Mouse (Mus musculus) megakaryocyte-erythroid progenitor cell, adult 5-6 weeks (primary cell): ENCODE data around the gene Tnr. TPM values are rescaled to one million over a fixed set of nuclear protein-coding genes. Genes with fewer than 3 reads are reported as not detected.

Experiments
- ATAC-seq: replicated peaks from 2 replicates; pipeline ENCODE4 v1.8.0; 2016; ENCODE audit warnings: mild to moderate bottlenecking, inconsistent platforms; ENCODE audit not compliant: severe bottlenecking, poor library complexity, low FRiP score, low TSS enrichment
- total RNA-seq, 2 experiments: library from RNA; stranded (forward) in 1 of 2; stranded (reverse) in 1 of 2; fragments of 200-1000, 215-1000 nt in 1 of 2; fragments of >200 nt in 1 of 2; fragmentation: Nextera tagmentation in 1 of 2; gene quantifications; 2 replicates each; pipeline ENCODE4 v1.2.3; 2014 to 2017

Gene Tnr
- total RNA-seq, 2 experiments from 2014 or later = not detected

GRCm38 (mm10) chr1:159614644-159615431 lies 91.3 kb downstream of the Tnr start:
- ATAC-seq = no peak

- no peak for ATAC-seq
These were observed 92.1 kb downstream of the Tnr start for GRCm38 (mm10) chr1:159615686-159616085.

- no peak for ATAC-seq
These were observed 95.6 kb downstream of the Tnr start for GRCm38 (mm10) chr1:159619205-159619604.

DNA sequence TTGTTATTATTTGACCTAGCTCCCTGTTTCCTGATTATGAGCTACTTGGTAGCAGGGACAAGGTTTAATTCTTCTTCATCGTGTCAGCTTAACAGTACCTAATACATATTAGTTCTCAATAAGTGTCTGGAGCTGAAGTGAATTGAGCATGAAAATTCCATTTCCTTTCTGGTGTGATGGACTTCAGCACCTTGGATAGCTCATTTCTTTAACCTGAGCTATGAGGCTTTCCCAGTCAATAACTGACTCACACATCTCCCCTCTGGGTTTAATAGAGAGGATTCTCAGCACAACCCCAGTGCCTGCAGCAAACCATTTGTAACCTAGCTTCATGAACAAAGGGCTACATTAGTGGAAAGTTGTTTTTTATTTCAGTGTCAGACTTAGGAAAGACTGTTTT lies 97.8 kb downstream of the Tnr start:
- ATAC-seq = no peak

GRCm38 (mm10) chr1:159629119-159629518 lies 105.5 kb downstream of the Tnr start:
- no peak for ATAC-seq

DNA sequence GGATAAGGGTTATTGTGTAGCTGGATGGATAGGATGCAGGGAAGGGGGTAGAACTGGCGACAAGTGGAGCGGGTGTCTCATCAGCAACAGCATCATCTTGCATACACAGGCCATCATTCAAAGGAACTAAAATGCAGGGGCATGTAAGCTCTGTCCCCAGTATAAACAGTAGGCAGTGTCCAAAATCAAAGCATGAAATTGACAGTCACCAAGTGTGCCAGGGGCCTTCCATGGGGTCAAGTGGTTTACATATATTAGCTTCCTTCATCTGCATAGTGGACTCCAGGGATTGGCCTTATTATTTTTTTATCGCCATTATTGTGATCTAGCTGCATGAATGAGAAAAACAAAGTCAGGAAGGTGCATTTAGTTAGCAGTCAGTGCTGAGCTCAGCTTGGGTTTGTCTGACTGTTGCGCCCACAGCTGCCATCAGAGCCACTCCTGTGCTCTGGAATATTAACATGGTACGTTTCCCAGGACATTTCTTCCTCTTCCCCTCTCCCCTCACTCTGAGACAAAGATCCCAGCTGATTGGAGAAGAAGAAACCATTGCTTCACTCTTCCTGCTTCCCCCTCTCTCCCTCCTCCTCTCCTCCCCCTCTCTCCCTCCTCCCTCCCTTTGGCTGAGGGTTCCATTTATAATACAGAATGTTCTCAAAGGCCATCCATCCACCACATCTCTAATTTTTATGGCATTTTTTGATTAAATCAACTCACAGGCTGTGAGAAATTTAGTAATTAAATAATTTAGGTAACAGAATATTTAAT lies 106.4 kb downstream of the Tnr start:
- ATAC-seq = no peak

GRCm38 (mm10) chr1:159632558-159632957 lies 109.0 kb downstream of the Tnr start:
- no peak for ATAC-seq

DNA sequence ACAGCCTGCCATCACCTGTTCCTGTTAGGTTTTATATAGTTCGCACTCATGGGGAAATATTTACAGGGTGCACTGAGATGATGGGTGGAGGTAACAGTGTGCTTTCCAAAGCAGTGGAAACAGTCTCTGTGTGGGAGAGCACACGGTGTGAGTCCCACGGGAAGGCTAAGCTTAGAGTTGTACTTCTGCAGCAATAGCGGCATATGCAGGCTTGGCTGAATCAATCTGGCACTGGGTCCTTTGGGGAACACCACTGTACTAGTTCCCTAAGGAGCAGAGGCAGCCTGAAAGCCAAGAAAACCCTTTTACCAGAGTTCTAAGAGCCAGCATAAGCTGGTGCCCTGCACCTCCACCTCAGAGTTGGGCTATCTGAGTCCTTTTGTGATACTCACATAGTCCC lies 115.8 kb downstream of the Tnr start:
- ATAC-seq = no peak

DNA sequence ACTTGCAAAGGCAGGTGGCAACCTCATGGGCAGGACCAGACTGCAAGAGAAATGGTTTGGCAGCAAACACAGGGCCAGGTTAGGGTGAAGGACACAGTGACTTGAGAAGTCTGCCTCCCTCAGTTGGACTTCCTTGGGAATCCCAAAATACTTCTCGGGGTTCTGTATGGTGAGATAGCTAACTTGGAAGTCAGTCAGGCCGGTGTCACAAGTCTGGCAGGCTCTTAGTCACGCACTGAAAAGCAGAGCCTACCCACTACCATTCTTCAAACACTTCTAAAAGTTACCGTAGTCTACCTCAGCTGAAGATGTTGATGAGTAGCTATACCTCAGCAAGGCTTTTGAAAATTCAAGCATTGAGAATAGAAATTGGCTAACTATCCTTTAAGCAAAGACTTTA lies 122.2 kb downstream of the Tnr start:
- no peak for ATAC-seq

GRCm38 (mm10) chr1:159650486-159650885 lies 126.9 kb downstream of the Tnr start:
- no peak for ATAC-seq

DNA sequence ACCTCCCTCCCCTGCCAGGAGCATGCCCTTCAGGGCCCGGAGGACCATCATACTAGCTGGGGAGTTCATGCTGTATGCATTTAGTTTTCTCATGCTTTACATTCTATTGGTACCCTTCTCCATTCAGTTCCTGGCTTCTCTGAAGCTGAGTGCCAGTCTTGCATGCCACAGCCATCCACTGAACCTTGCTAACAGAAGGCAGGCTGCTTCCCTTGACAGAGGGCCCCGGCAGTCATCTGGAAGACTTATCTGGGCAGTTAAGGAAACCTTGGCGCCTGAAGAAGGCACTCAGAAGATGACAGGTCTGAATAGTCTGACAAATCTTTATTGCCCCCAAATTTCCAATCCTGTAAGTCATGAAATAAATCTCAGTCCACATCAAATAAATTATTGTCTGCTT lies 131.7 kb downstream of the Tnr start:
- ATAC-seq = no peak

DNA sequence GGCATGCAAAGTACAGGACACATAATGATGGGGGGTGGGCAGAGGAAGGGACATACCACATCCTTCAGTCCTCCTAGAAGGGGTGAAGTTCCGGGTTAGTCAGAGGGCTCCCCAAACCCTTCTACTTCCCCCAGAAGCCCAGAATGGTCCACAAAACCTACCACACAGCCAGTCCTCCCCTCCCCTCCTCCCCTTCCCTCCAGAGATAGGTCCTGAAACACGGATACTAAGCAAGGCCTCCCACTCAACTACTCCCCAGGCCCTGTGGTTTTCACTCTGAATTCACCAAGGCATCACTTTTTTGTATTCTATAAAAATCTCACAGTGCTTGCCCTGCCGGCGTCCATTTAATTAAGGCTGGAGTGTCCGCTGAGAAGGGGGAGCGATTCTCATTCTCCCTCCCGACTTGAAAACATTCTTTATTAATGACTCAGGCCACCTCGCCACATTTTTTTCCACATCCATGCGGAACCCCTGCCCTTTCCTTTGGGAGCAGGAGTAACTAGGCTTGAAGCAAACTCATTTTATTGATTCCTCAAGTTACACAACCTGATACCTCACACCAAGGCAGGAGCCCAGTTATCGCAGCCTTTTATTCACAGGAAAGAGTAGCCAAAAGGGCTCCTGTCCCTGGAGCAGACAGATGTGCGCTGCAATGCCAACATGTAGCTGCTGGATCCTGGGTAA lies 134.4 kb downstream of the Tnr start:
- no peak for ATAC-seq

DNA sequence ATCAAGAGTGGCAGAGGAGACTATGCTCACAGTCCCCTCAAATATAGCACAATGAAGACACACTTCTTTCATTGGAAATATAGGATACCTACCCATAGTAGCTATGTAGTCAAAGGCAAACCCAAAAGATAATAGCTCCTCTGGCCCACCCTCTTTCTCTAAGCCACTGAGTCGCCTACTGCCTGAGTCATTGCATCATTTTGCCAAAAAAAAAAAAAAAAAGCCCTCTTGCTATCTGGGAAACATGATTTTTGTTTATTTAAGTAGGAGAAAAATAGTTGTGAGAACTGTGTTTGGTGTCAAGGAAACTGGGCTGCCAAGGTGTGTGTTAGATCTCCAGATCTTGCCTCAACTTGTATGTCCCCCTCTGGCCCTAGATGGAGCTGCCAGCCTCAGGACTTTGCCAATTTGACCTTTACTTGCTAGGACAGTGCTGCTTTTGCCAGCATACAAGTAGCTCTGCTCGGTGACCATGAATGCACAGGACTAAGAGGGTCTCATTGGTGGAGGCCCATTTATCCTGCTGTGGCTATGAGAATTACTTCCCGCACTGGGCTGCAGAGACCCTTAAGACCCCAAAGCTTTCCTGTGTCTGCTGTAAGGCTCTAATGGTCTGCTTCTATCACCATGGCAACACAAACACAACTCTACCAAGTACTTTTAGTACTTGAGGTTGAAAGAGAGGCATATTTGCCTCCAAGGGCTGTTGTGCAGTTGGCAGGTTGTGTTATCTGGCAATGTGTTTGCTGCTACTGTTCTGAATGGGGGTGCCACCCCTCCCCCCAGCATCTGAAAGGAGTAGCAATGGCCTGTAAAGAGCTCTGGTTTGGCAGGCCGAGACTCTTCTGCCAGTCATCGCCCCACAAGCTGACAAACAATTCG lies 137.3 kb downstream of the Tnr start:
- no peak for ATAC-seq

- ATAC-seq = no peak
These were observed 140.9 kb downstream of the Tnr start for GRCm38 (mm10) chr1:159664496-159664895.

DNA sequence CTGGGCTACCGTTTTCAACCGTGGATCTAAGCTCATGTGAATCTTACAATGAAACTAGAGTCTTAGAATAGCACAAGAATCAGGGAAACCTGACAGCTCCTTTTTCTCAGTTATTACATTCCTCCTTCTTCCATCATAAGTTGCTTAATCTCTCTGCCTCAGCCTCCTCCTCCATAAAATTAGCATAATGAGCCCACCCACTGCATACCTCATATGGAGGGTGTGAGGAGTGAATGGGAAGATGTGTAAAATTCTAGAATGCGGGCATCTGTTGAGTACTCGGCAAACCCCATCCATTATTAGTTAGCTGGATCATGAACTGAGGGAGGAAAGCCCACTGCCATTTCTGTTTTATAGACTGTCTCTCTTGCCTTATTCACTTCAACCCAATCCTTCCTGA lies 141.4 kb downstream of the Tnr start:
- ATAC-seq = no peak

- ATAC-seq = no peak
These were observed 147.1 kb downstream of the Tnr start for GRCm38 (mm10) chr1:159670629-159671150.

GRCm38 (mm10) chr1:159671181-159671580 lies 147.6 kb downstream of the Tnr start:
- no peak for ATAC-seq

DNA sequence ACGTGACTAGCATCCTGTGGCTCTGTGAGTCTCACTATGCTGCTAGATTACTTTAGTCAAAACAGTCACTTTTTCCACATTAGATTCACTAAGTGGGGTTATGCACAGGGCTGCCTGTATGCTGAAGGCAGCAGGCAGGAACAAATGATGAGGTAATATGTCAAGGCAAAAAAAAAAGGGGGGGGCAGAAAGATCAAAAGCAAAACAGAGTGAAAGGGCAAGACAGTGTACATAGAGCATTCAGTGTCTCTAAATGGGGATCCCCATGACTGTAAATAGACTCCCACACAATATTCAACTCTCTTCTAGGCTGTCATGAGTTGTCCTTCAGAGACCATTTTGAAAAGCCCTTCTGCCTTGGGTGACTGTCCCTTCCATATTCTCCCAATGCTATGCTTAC lies 150.7 kb downstream of the Tnr start:
- no peak for ATAC-seq

GRCm38 (mm10) chr1:159675472-159675871 lies 151.9 kb downstream of the Tnr start:
- ATAC-seq = no peak
